Mouse (Mus musculus) limb, embryonic 14.5 days (tissue): ENCODE results near the gene Gnas. TPM values are rescaled to one million over a fixed set of nuclear protein-coding genes. Genes with fewer than 3 reads are reported as not detected.

Source experiments
- ATAC-seq: fragments of 200-750 bp; cut with Nextera tagmentation; 2 replicates; pipeline ENCODE4 v1.8.0; 2017; ENCODE audit warnings: low read depth, moderate number of reproducible peaks, moderate TSS enrichment; ENCODE audit not compliant: low FRiP score
- DNase-seq: peaks from one replicate; pipeline ENCODE4 v3.0.0-alpha.2; 2015; ENCODE audit warnings: low spot score
- H3K27ac ChIP-seq: fragments of 300-500 bp; sonication (generic); replicated peaks from 2 replicates; pipeline ENCODE4 v1.5.1; 2014; ENCODE audit warnings: low read depth, mild to moderate bottlenecking, low read length, moderate library complexity, mixed read lengths
- H3K27me3 ChIP-seq: fragments of 300-500 bp; sonication (generic); 2 replicates; pipeline ENCODE4 v1.6.1; 2014; ENCODE audit warnings: low read length, mixed read lengths; ENCODE audit not compliant: control insufficient read depth, insufficient read depth
- H3K36me3 ChIP-seq: fragments of 300-500 bp; sonication (generic); 2 replicates; pipeline ENCODE4 v1.6.1; 2014; ENCODE audit warnings: mild to moderate bottlenecking, low read length, moderate library complexity, mixed read lengths; ENCODE audit not compliant: control insufficient read depth, insufficient read depth
- H3K4me1 ChIP-seq: fragments of 300-500 bp; sonication (generic); 2 replicates; pipeline ENCODE4 v1.6.1; 2014; ENCODE audit warnings: antibody characterized with exemption, low read length, mixed read lengths; ENCODE audit not compliant: control insufficient read depth, insufficient read depth
- H3K4me2 ChIP-seq: fragments of 300-500 bp; sonication (generic); replicated peaks from 2 replicates; pipeline ENCODE4 v1.6.1; 2014; ENCODE audit warnings: low read depth, mild to moderate bottlenecking, low read length, moderate library complexity; ENCODE audit not compliant: severe bottlenecking
- H3K4me3 ChIP-seq: fragments of 300-500 bp; sonication (generic); replicated peaks from 2 replicates; pipeline ENCODE4 v1.5.1; 2014; ENCODE audit warnings: low read length
- H3K9ac ChIP-seq: fragments of 300-500 bp; sonication (generic); 2 replicates; pipeline ENCODE4 v1.6.1; 2014; ENCODE audit warnings: mild to moderate bottlenecking, low read depth, low read length, moderate library complexity; ENCODE audit not compliant: severe bottlenecking
- H3K9me3 ChIP-seq: fragments of 300-500 bp; sonication (generic); 2 replicates; pipeline ENCODE4 v1.6.1; 2016; ENCODE audit warnings: low read length; ENCODE audit not compliant: control insufficient read depth
- POLR2A ChIP-seq: fragments of 200-500 bp; IDR thresholded peaks from 2 replicates; pipeline ENCODE4 v1.8.0; 2012; ENCODE audit warnings: inconsistent platforms, mild to moderate bottlenecking, moderate library complexity, borderline replicate concordance; ENCODE audit not compliant: insufficient read depth, insufficient read length; ENCODE audit errors: extremely low read depth
- WGBS: fragments of 180-500 bp; shearing (Covaris S2); extraction: QIAGEN DNeasy Blood & Tissue Kit; methylation state at CpG from one replicate; pipeline ENCODE4 v1.1.7; 2014; 5-methylcytosine and 5-hydroxymethylcytosine counted together
- polyA plus RNA-seq, 2 experiments: library from polyadenylated mRNA; depleted of rRNA in 1 of 2; stranded (reverse) in 1 of 2; unstranded in 1 of 2; fragments of >200 nt; fragmentation: Nextera tagmentation in 1 of 2; extraction: Ambion mirVana in 1 of 2; gene quantifications; 2 replicates each; pipeline versions ENCODE4 v1.2.1 to v1.2.3; 2012 to 2014

Gene Gnas
- polyA plus RNA-seq, 2 experiments: 2,381 to 2,875 TPM

- Histone ChIP-seq H3K27me3 (peaks cover 25% of the 10 kb centered on the region), H3K9ac (peak overlapping the region; percentile 75), H3K4me2 (peak overlapping the region; percentile 54), H3K27ac (peak overlapping the region; percentile 83), H3K4me1 (peaks cover 23% of the 10 kb centered on the region), H3K36me3 (peaks cover 38% of the 10 kb centered on the region), H3K4me3 (peak overlapping the region; percentile 60), H3K9me3 (peaks cover 53% of the 10 kb centered on the region)
- no peak for TF ChIP-seq POLR2A
- 43% methylated on average over 8 of the region's 8 CpGs for WGBS
- ATAC-seq (no peak), DNase-seq (peak; percentile 47)
Measured at GRCm38 (mm10) chr2:174294457-174294856, 10.3 kb downstream of the Gnas start.

- H3K4me1 ChIP-seq: peaks cover 22% of the 10 kb centered on the region
- peak overlapping the region; percentile 75 for H3K9ac ChIP-seq
- TF ChIP-seq POLR2A: peak; percentile 46; the same call in 1 of the 2 replicates
- peak overlapping the region; percentile 60 for H3K4me3 ChIP-seq
- peaks cover 61% of the 10 kb centered on the region for H3K9me3 ChIP-seq
- ATAC-seq (peak; percentile 87), DNase-seq (peak; percentile 94)
- peak overlapping the region; percentile 83 for H3K27ac ChIP-seq
- H3K27me3 ChIP-seq: peaks cover 31% of the 10 kb centered on the region
- peak overlapping the region; percentile 57 for H3K4me2 ChIP-seq
- WGBS: 54% methylated on average over 35 of the region's 36 CpGs
- peaks cover 43% of the 10 kb centered on the region for H3K36me3 ChIP-seq
Measured at GRCm38 (mm10) chr2:174295175-174295899, 11.2 kb downstream of the Gnas start.

- no peak for DNase-seq
- H3K4me1 ChIP-seq: peaks cover 15% of the 10 kb centered on the region
- peak overlapping the region; percentile 57 for H3K4me2 ChIP-seq
- peak overlapping the region; percentile 60 for H3K4me3 ChIP-seq
- peak overlapping the region; percentile 52; the same call in 1 of the 2 replicates for H3K27ac ChIP-seq
- 46% methylated on average over 29 of the region's 29 CpGs for WGBS
- peaks cover 42% of the 10 kb centered on the region for H3K36me3 ChIP-seq
- TF ChIP-seq POLR2A: no peak
- ATAC-seq: no peak
- H3K9me3 ChIP-seq: peaks cover 68% of the 10 kb centered on the region
- peak overlapping the region; percentile 25; the same call in 1 of the 2 replicates for H3K9ac ChIP-seq
- peaks cover 38% of the 10 kb centered on the region for H3K27me3 ChIP-seq
Measured at GRCm38 (mm10) chr2:174295900-174296465, 11.9 kb downstream of the Gnas start.

GRCm38 (mm10) chr2:174297086-174297571, 13.0 kb downstream of the Gnas start:
- 54% methylated on average over 29 of the region's 29 CpGs for WGBS
- H3K9me3 ChIP-seq: peaks cover 69% of the 10 kb centered on the region

GRCm38 (mm10) chr2:174297851-174298250, 13.7 kb downstream of the Gnas start:
- peak overlapping the region; percentile 34; the same call in 1 of the 2 replicates for H3K4me3 ChIP-seq
- H3K9ac ChIP-seq: no peak overlapping the region
- H3K4me2 ChIP-seq: peak overlapping the region; percentile 43; the same call in 1 of the 2 replicates
- H3K4me1 ChIP-seq: peaks cover 3% of the 10 kb centered on the region; the same call in 1 of the 2 replicates
- ATAC-seq (no peak), DNase-seq (no peak)
- H3K27ac ChIP-seq: no peak overlapping the region
- H3K9me3 ChIP-seq: peaks cover 69% of the 10 kb centered on the region
- no peak for TF ChIP-seq POLR2A
- H3K27me3 ChIP-seq: peaks cover 39% of the 10 kb centered on the region
- 65% methylated on average over 19 of the region's 19 CpGs for WGBS
- peaks cover 25% of the 10 kb centered on the region; the same call in 1 of the 2 replicates for H3K36me3 ChIP-seq

More at GRCm38 (mm10) chr2:174297086-174297571, 13.0 kb downstream of the Gnas start:
- Histone ChIP-seq H3K36me3 (peaks cover 32% of the 10 kb centered on the region; the same call in 1 of the 2 replicates), H3K4me1 (peaks cover 8% of the 10 kb centered on the region; the same call in 1 of the 2 replicates), H3K27me3 (peaks cover 39% of the 10 kb centered on the region), H3K9ac (no peak overlapping the region), H3K4me2 (peak overlapping the region; percentile 36), H3K27ac (no peak overlapping the region), H3K4me3 (0 out of 2 replicates have a peak overlapping the region, but pooled peaks have one; percentile 10)
- peak; percentile 56 for DNase-seq
- no peak for ATAC-seq
- TF ChIP-seq POLR2A: no peak
